Comparison of ENCODE assay signal across 1 mouse cellular context in the genomic region with DNA sequence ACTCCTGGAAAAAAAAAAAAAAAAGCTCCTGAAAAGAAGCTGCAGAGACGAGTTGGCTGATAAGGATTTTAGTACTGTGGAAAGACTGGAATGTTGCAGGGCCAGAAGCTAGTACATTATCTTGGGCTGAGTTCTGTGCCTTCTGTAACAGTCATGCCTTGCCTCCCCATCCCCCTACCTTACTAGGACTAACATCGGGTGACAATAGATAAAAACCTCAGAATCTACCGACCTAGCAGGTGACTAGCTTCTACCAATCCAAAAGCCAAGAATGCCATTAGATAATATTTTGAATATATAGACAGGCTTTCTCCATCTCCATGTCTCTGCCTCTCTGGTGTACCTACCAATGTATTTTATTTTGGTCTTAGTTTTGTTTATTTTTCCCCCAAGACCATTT.
TF ChIP-seq lines count a peak whose summit lies in the region.

No protein-coding gene starts in this region.

TF ChIP-seq in MEL, 35 proteins besides CTCF, POLR2A, EP300 and RAD21 (continued from another document):
- TF ChIP-seq ZNF384 (IDR thresholded peaks at IDR 0.05; ENCODE audit: low read depth, low read length) (peak; percentile 44; the same call in 1 of the 2 replicates), KAT2A (conservative IDR thresholded peaks at IDR 0.05; ENCODE audit: low read depth, low read length) (no peak), USF2 (IDR thresholded peaks at IDR 0.05; ENCODE audit: borderline replicate concordance in 1 of 2, insufficient read depth in 1 of 2, low read depth in 1 of 2, low read length in 2 of 2) (0 out of 4 replicates have a peak, but pooled peaks of 1 of the 2 experiments have one; percentile 18), ETS1 (IDR thresholded peaks at IDR 0.05; ENCODE audit: low read depth, low read length) (peak; percentile 27; the same call in 1 of the 2 replicates), SMC3 (IDR thresholded peaks at IDR 0.05; ENCODE audit: low read depth, low read length) (no peak), ELF1 (IDR thresholded peaks at IDR 0.05; ENCODE audit: low read depth, low read length) (no peak), ZMIZ1 (IDR thresholded peaks at IDR 0.05; ENCODE audit: low read depth, low read length) (no peak), CHD1 (IDR thresholded peaks at IDR 0.05; ENCODE audit: low read depth, low read length) (no peak), MYB (IDR thresholded peaks at IDR 0.05; ENCODE audit: low read depth, low read length) (no peak), MYC (IDR thresholded peaks at IDR 0.05; ENCODE audit: low read depth, low read length) (no peak), POLR2AphosphoS2 (IDR thresholded peaks at IDR 0.05; ENCODE audit: low read length) (no peak), UBTF (IDR thresholded peaks at IDR 0.05; ENCODE audit: borderline replicate concordance, insufficient read depth, low read depth, low read length) (no peak), GATA1 (IDR thresholded peaks at IDR 0.05; ENCODE audit: low read depth, low read length) (peak; percentile 74), SIN3A (IDR thresholded peaks at IDR 0.05; ENCODE audit: low read length) (no peak), MAX (IDR thresholded peaks at IDR 0.05; ENCODE audit: low read length) (no peak), MAFK (IDR thresholded peaks at IDR 0.05; ENCODE audit: borderline replicate concordance, low read depth, low read length) (no peak), POLR2AphosphoS5 (IDR thresholded peaks at IDR 0.05; ENCODE audit: borderline replicate concordance, low read depth, low read length) (no peak), NELFE (IDR thresholded peaks at IDR 0.05; ENCODE audit: low read depth, low read length) (no peak), JUND (IDR thresholded peaks at IDR 0.05; ENCODE audit: low read depth, low read length) (no peak), MAZ (IDR thresholded peaks at IDR 0.05; ENCODE audit: low read depth, low read length) (no peak), TBP (IDR thresholded peaks at IDR 0.05; ENCODE audit: low read depth, low read length) (no peak), GABPA (IDR thresholded peaks at IDR 0.05; ENCODE audit: low read depth, low read length) (no peak)
